Mouse (Mus musculus) C2C12 (cell line): Measurements from ENCODE around the gene Map3k20. TPM values are rescaled to one million over a fixed set of nuclear protein-coding genes. Genes with fewer than 3 reads are reported as not detected.

ENCODE experiments used
- H3K27me3 ChIP-seq: one replicate; pipeline ENCODE4 v1.6.1; 2011; ENCODE audit not compliant: control insufficient read depth, insufficient read depth, insufficient read length
- H3K36me3 ChIP-seq: one replicate; pipeline ENCODE4 v1.6.1; 2011; ENCODE audit not compliant: control insufficient read depth, insufficient read depth
- H3K4me3 ChIP-seq: one replicate; pipeline ENCODE4 v1.5.1; 2011; ENCODE audit warnings: mild to moderate bottlenecking, control low read depth; ENCODE audit not compliant: poor library complexity, insufficient read depth, severe bottlenecking
- H3K79me2 ChIP-seq: one replicate; pipeline ENCODE4 v1.6.1; 2011; ENCODE audit not compliant: control insufficient read depth, insufficient read depth
- H3K79me3 ChIP-seq: one replicate; pipeline ENCODE4 v1.6.1; 2011; ENCODE audit warnings: low read depth, control low read depth
- H3ac ChIP-seq: one replicate; pipeline ENCODE3; 2011; ENCODE audit warnings: low read depth; ENCODE audit not compliant: control insufficient read depth, insufficient read length
- CEBPB ChIP-seq: IDR thresholded peaks from one replicate; pipeline ENCODE4 v1.6.1; 2011; ENCODE audit warnings: low read depth, mild to moderate bottlenecking, control low read depth, moderate library complexity
- CTCF ChIP-seq: IDR thresholded peaks from one replicate; pipeline ENCODE4 v1.5.1; 2011; ENCODE audit not compliant: control insufficient read depth, insufficient read depth, insufficient read length
- FOSL1 ChIP-seq: IDR thresholded peaks from one replicate; pipeline ENCODE4 v1.8.0; 2011; ENCODE audit warnings: mild to moderate bottlenecking, low read length; ENCODE audit not compliant: poor library complexity, insufficient read depth, severe bottlenecking
- MAX ChIP-seq: IDR thresholded peaks from one replicate; pipeline ENCODE4 v1.6.1; 2011; ENCODE audit warnings: mild to moderate bottlenecking, control low read depth
- MYOD1 ChIP-seq: IDR thresholded peaks from one replicate; pipeline ENCODE4 v1.6.1; 2011; ENCODE audit warnings: low read depth; ENCODE audit not compliant: control insufficient read depth, insufficient read length
- MYOG ChIP-seq: IDR thresholded peaks from one replicate; pipeline ENCODE4 v1.6.1; 2011; ENCODE audit not compliant: control insufficient read depth, insufficient read length; ENCODE audit errors: extremely low read depth
- USF1 ChIP-seq: IDR thresholded peaks from one replicate; pipeline ENCODE4 v1.6.1; 2011; ENCODE audit warnings: low read depth, mild to moderate bottlenecking, control low read depth, moderate library complexity
- polyA plus RNA-seq: library from polyadenylated mRNA; unstranded; fragments of >200 nt; fragmentation: generic; extraction: Trizol; gene quantifications from one replicate; pipeline ENCODE4 v1.2.1, GENCODE M21; 2012; ENCODE audit warnings: missing spikeins

Map3k20 gene
- polyA plus RNA-seq, 1 experiment, result 19.5 TPM

- peaks cover 47% of the 10 kb centered on the region for H3K36me3 ChIP-seq
- TF ChIP-seq USF1 (no peak), CTCF (no peak), MYOD1 (no peak), FOSL1 (no peak), CEBPB (no peak), MYOG (no peak), MAX (no peak)
- H3K79me2 ChIP-seq, result no peaks in the 10 kb centered on the region
Measured at GRCm38 (mm10) chr2:72416095-72417080, 131.0 kb downstream of the Map3k20 start.

GRCm38 (mm10) chr2:72420561-72420960, 135.1 kb downstream of the Map3k20 start:
- no peaks in the 10 kb centered on the region for H3K79me2 ChIP-seq
- no peak overlapping the region for H3ac ChIP-seq
- no peak for TF ChIP-seq MYOD1
- peaks cover 47% of the 10 kb centered on the region for H3K36me3 ChIP-seq
- no peak overlapping the region for H3K4me3 ChIP-seq
- H3K27me3 ChIP-seq, result no peaks in the 10 kb centered on the region
- no peaks in the 10 kb centered on the region for H3K79me3 ChIP-seq

More at GRCm38 (mm10) chr2:72416095-72417080, 131.0 kb downstream of the Map3k20 start:
- no peak overlapping the region for H3ac ChIP-seq
- H3K27me3 ChIP-seq, result no peaks in the 10 kb centered on the region
- no peaks in the 10 kb centered on the region for H3K79me3 ChIP-seq
- H3K4me3 ChIP-seq, result no peak overlapping the region

- H3K27me3 ChIP-seq, result no peaks in the 10 kb centered on the region
Measured at GRCm38 (mm10) chr2:72424656-72425055, 139.2 kb downstream of the Map3k20 start.

GRCm38 (mm10) chr2:72426776-72427175, 141.3 kb downstream of the Map3k20 start:
- no peaks in the 10 kb centered on the region for H3K79me2 ChIP-seq
- no peak overlapping the region for H3K4me3 ChIP-seq
- H3K27me3 ChIP-seq, result no peaks in the 10 kb centered on the region
- H3ac ChIP-seq, result no peak overlapping the region
- no peak for TF ChIP-seq USF1
- TF ChIP-seq CTCF, result no peak
- H3K79me3 ChIP-seq, result no peaks in the 10 kb centered on the region
- H3K36me3 ChIP-seq, result peaks cover 23% of the 10 kb centered on the region

More at GRCm38 (mm10) chr2:72424656-72425055, 139.2 kb downstream of the Map3k20 start:
- H3K79me2 ChIP-seq, result no peaks in the 10 kb centered on the region
- H3K36me3 ChIP-seq, result peaks cover 31% of the 10 kb centered on the region
- H3ac ChIP-seq, result no peak overlapping the region
- no peak overlapping the region for H3K4me3 ChIP-seq
- no peaks in the 10 kb centered on the region for H3K79me3 ChIP-seq
- no peak for TF ChIP-seq CTCF

GRCm38 (mm10) chr2:72427288-72427687, 141.9 kb downstream of the Map3k20 start:
- H3K36me3 ChIP-seq, result peaks cover 18% of the 10 kb centered on the region
- H3K79me2 ChIP-seq, result no peaks in the 10 kb centered on the region
- H3K4me3 ChIP-seq, result no peak overlapping the region
- TF ChIP-seq MAX (no peak), USF1 (no peak), FOSL1 (no peak), CTCF (no peak), MYOG (no peak), MYOD1 (no peak), CEBPB (no peak)
- H3ac ChIP-seq, result no peak overlapping the region
- no peaks in the 10 kb centered on the region for H3K27me3 ChIP-seq
- H3K79me3 ChIP-seq, result no peaks in the 10 kb centered on the region

GRCm38 (mm10) chr2:72438941-72439533, 153.6 kb downstream of the Map3k20 start:
- TF ChIP-seq MAX, result no peak
- no peak for TF ChIP-seq MYOG
- TF ChIP-seq USF1, result no peak
- no peak for TF ChIP-seq CTCF
- no peak for TF ChIP-seq MYOD1
- TF ChIP-seq FOSL1, result no peak
- Histone ChIP-seq H3K4me3 (no peak overlapping the region), H3K79me3 (no peaks in the 10 kb centered on the region), H3K36me3 (peaks cover 70% of the 10 kb centered on the region), H3ac (no peak overlapping the region), H3K27me3 (no peaks in the 10 kb centered on the region), H3K79me2 (no peaks in the 10 kb centered on the region)
